Mouse (Mus musculus) forebrain, embryonic 11.5 days (tissue): Measurements from ENCODE around the gene Pdzd7. TPM values are rescaled to one million over a fixed set of nuclear protein-coding genes. Genes with fewer than 3 reads are reported as not detected.

Experiments
- ATAC-seq: fragments of 200-750 bp; cut with Nextera tagmentation; replicated peaks from 2 replicates; pipeline ENCODE4 v1.8.0; 2017; ENCODE audit warnings: moderate TSS enrichment; ENCODE audit not compliant: low FRiP score
- DNase-seq: peaks from one replicate; pipeline ENCODE4 v3.0.0-alpha.2; 2017; ENCODE audit warnings: low spot score
- H3K27ac ChIP-seq: fragments of 300-500 bp; sonication (generic); 2 replicates; pipeline ENCODE4 v1.5.1; 2014; ENCODE audit warnings: low read depth, low read length
- H3K27me3 ChIP-seq: fragments of 300-500 bp; sonication (generic); 2 replicates; pipeline ENCODE4 v1.6.1; 2014; ENCODE audit warnings: mild to moderate bottlenecking, low read length, mixed read lengths; ENCODE audit not compliant: control insufficient read depth, insufficient read depth
- H3K36me3 ChIP-seq: fragments of 300-500 bp; sonication (generic); 2 replicates; pipeline ENCODE4 v1.6.1; 2014; ENCODE audit warnings: mild to moderate bottlenecking, low read length, moderate library complexity, mixed read lengths; ENCODE audit not compliant: control insufficient read depth, insufficient read depth
- H3K4me1 ChIP-seq: fragments of 300-500 bp; sonication (generic); replicated peaks from 2 replicates; pipeline ENCODE4 v1.6.1; 2014; ENCODE audit warnings: low read length, mixed read lengths; ENCODE audit not compliant: control insufficient read depth, insufficient read depth
- H3K4me2 ChIP-seq: fragments of 300-500 bp; sonication (generic); 2 replicates; pipeline ENCODE4 v1.6.1; 2014; ENCODE audit warnings: low read depth, mild to moderate bottlenecking, low read length, moderate library complexity, mixed read lengths; ENCODE audit not compliant: severe bottlenecking
- H3K4me3 ChIP-seq: fragments of 300-500 bp; sonication (generic); 2 replicates; pipeline ENCODE4 v1.5.1; 2014; ENCODE audit warnings: low read depth, low read length
- H3K9ac ChIP-seq: fragments of 300-500 bp; sonication (generic); 2 replicates; pipeline ENCODE4 v1.6.1; 2014; ENCODE audit warnings: low read length
- H3K9me3 ChIP-seq: fragments of 300-500 bp; sonication (generic); 2 replicates; pipeline ENCODE4 v1.6.1; 2016; ENCODE audit warnings: low read length, mixed read lengths; ENCODE audit not compliant: control insufficient read depth
- WGBS: fragments of 180-500 bp; shearing (Covaris S2); extraction: QIAGEN DNeasy Blood & Tissue Kit; methylation state at CpG from one replicate; pipeline ENCODE4 v1.1.7; 2014; 5-methylcytosine and 5-hydroxymethylcytosine counted together
- polyA plus RNA-seq: library from polyadenylated mRNA; unstranded; fragments of >200 nt; fragmentation: Nextera tagmentation; extraction: Ambion mirVana; gene quantifications from 2 replicates; pipeline ENCODE4 v1.2.1, GENCODE M21; 2014

Pdzd7 gene
- polyA plus RNA-seq, 1 experiment from 2014 or later = 0.61 TPM

DNA sequence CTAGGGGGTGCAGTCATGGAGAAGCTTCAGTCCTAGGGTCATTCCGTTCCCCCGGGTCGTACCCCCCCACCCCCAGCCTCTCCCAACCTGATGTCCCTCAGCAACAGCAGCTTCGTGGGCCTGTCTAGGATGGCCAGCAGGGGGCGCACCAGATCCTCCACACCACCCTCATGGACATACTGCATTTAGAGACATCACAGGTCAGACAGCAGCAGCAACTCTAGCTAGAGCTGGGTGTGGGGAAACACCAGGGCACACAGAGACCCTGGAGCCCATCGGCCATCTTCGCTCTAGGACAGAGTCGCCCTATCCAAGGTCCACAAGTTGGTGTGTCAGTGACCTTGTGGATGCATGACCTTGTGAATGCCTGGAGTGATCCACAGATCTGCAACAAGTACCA is 15.4 kb downstream of the Pdzd7 start:
- Histone ChIP-seq H3K9ac (no peak overlapping the region), H3K36me3 (peaks cover 15% of the 10 kb centered on the region), H3K4me2 (no peak overlapping the region), H3K27ac (no peak overlapping the region), H3K4me1 (no peaks in the 10 kb centered on the region), H3K27me3 (no peaks in the 10 kb centered on the region), H3K9me3 (no peaks in the 10 kb centered on the region), H3K4me3 (no peak overlapping the region)
- 46% methylated on average over 8 of the region's 8 CpGs for WGBS
- ATAC-seq (peak; percentile 29), DNase-seq (peak; percentile 87)

- no peaks in the 10 kb centered on the region for H3K9me3 ChIP-seq
- no peaks in the 10 kb centered on the region for H3K27me3 ChIP-seq
- peaks cover 19% of the 10 kb centered on the region for H3K36me3 ChIP-seq
- H3K27ac ChIP-seq = no peak overlapping the region
- no peaks in the 10 kb centered on the region for H3K4me1 ChIP-seq
- peak; percentile 50 for DNase-seq
- H3K9ac ChIP-seq = no peak overlapping the region
- H3K4me2 ChIP-seq = no peak overlapping the region
- H3K4me3 ChIP-seq = no peak overlapping the region
- WGBS = 52% methylated on average over 9 of the region's 9 CpGs
- ATAC-seq = no peak
Observed at GRCm38 (mm10) chr19:45029571-45029970, 15.9 kb downstream of the Pdzd7 start.

GRCm38 (mm10) chr19:45028746-45029145 is 16.8 kb downstream of the Pdzd7 start:
- Histone ChIP-seq H3K27ac (no peak overlapping the region), H3K4me1 (no peaks in the 10 kb centered on the region), H3K9ac (0 out of 2 replicates have a peak overlapping the region, but pooled peaks have one; percentile 8), H3K27me3 (no peaks in the 10 kb centered on the region), H3K9me3 (no peaks in the 10 kb centered on the region), H3K4me3 (no peak overlapping the region), H3K4me2 (no peak overlapping the region), H3K36me3 (peaks cover 19% of the 10 kb centered on the region)
- DNase-seq (peak; percentile 50), ATAC-seq (no peak)
- WGBS = 64% methylated on average over 19 of the region's 19 CpGs

DNA sequence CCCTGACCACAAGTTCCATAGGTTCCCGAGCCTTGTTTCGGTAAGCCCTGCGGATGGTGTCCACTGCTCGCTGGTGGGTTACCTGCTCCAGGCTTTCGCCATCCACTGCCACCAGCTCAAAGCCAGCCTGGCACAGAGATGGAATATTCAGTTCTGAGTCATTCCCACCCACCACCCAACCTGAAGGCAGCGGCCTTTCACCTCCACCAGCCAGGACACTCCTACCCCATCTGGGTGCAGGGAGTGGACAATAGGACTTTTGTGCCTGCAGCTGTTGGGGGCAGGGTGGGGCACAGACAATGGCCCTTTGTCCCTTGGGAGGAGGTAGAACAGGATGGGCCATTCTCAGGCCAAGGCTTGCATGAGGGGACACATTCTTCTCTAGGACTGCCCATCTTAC is 17.7 kb downstream of the Pdzd7 start:
- DNase-seq (peak; percentile 52), ATAC-seq (no peak)
- H3K9me3 ChIP-seq = no peaks in the 10 kb centered on the region
- no peak overlapping the region for H3K9ac ChIP-seq
- H3K27me3 ChIP-seq = no peaks in the 10 kb centered on the region
- 74% methylated on average over 6 of the region's 6 CpGs for WGBS
- no peaks in the 10 kb centered on the region for H3K4me1 ChIP-seq
- H3K27ac ChIP-seq = no peak overlapping the region
- no peak overlapping the region for H3K4me2 ChIP-seq
- no peak overlapping the region for H3K4me3 ChIP-seq
- peaks cover 19% of the 10 kb centered on the region for H3K36me3 ChIP-seq

- Histone ChIP-seq H3K4me1 (no peaks in the 10 kb centered on the region), H3K4me2 (no peak overlapping the region), H3K9me3 (no peaks in the 10 kb centered on the region), H3K27me3 (no peaks in the 10 kb centered on the region), H3K4me3 (no peak overlapping the region), H3K36me3 (peaks cover 23% of the 10 kb centered on the region), H3K9ac (no peak overlapping the region), H3K27ac (no peak overlapping the region)
- no peak for ATAC-seq
- 87% methylated on average over 6 of the region's 6 CpGs for WGBS
- DNase-seq = no peak
Observed at GRCm38 (mm10) chr19:45026958-45027670, 18.4 kb downstream of the Pdzd7 start.

DNA sequence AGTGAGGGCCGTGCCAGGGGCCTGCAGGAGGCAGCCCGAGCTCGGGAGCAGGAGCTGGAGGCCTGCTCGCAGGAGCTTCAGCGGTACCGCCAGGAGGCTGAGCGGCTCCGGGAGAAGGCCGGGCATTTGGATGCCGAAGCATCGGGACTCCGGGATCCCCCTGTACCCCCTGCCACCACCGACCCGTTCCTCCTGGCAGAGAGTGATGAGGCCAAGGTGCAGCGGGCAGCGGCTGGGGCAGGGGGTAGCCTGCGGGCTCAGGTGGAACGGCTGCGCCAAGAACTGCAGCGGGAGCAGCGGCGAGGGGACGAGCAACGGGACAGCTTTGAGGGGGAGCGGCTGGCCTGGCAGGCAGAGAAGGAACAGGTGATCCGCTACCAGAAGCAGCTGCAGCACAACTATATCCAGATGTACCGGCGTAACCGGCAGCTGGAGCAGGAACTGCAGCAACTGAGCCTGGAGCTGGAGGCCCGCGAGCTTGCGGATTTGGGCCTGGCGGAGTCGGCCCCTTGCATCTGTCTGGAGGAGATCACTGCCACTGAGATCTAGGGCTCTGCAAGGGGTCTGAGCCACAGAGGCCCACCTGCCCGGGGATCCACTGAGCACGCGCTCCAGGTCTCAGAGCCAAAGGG is 19.5 kb downstream of the Pdzd7 start:
- 93% methylated on average over 37 of the region's 37 CpGs for WGBS
- Histone ChIP-seq H3K4me2 (no peak overlapping the region), H3K27me3 (no peaks in the 10 kb centered on the region), H3K4me1 (peaks cover under 1% of the 10 kb centered on the region; the same call in 1 of the 2 replicates), H3K9me3 (no peaks in the 10 kb centered on the region), H3K9ac (no peak overlapping the region), H3K27ac (no peak overlapping the region), H3K4me3 (no peak overlapping the region), H3K36me3 (peaks cover 23% of the 10 kb centered on the region)
- DNase-seq (no peak), ATAC-seq (no peak)

- H3K9me3 ChIP-seq = no peaks in the 10 kb centered on the region
- ATAC-seq = no peak
- peak; percentile 58 for DNase-seq
- H3K9ac ChIP-seq = no peak overlapping the region
- H3K27ac ChIP-seq = no peak overlapping the region
- H3K4me3 ChIP-seq = no peak overlapping the region
- no peaks in the 10 kb centered on the region for H3K27me3 ChIP-seq
- peaks cover 23% of the 10 kb centered on the region for H3K36me3 ChIP-seq
- H3K4me1 ChIP-seq = peaks cover 6% of the 10 kb centered on the region
- no peak overlapping the region for H3K4me2 ChIP-seq
- 94% methylated on average over 20 of the region's 20 CpGs for WGBS
Observed at GRCm38 (mm10) chr19:45024775-45025174, 20.7 kb downstream of the Pdzd7 start.

DNA sequence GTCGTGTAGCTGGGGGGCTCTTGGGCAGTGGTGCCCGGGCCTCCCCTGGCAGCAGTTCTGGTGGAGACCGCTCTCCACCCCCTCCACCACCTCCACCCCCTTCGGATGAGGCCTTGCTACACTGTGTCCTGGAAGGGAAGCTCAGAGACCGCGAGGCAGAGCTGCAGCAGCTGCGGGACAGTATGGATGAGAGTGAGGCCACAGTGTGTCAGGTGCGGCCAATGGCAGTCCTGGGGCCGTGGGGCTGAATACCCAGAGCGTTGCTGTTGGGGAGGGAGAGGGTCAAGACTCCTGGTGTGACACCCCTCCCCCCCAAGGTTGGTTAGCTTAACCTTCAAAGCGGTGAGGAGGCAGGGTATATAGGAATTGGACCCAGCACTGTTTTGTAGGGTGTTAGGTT is 21.5 kb downstream of the Pdzd7 start:
- H3K4me2 ChIP-seq = no peak overlapping the region
- peaks cover 23% of the 10 kb centered on the region for H3K36me3 ChIP-seq
- no peak overlapping the region for H3K27ac ChIP-seq
- no peaks in the 10 kb centered on the region for H3K9me3 ChIP-seq
- ATAC-seq (0 out of 2 replicates have a peak, but pooled peaks have one; percentile 26), DNase-seq (no peak)
- H3K9ac ChIP-seq = no peak overlapping the region
- H3K4me1 ChIP-seq = peaks cover 6% of the 10 kb centered on the region
- no peaks in the 10 kb centered on the region for H3K27me3 ChIP-seq
- 84% methylated on average over 11 of the region's 11 CpGs for WGBS
- H3K4me3 ChIP-seq = no peak overlapping the region
